Mouse (Mus musculus): ENCODE measurements around the gene Gm20517. TPM values are rescaled to one million over a fixed set of nuclear protein-coding genes. Genes with fewer than 3 reads are reported as not detected.

Gene Gm20517
- total and polyA plus RNA-seq, 2 experiments from 2014 or later = 1.4 TPM; not detected in 1

GRCm38 (mm10) chr17:47701793-47702192 lies 90.4 kb downstream of the Gm20517 start:
- 79% methylated on average over 9 of the region's 9 CpGs for WGBS
- Histone ChIP-seq H3K27ac (ENCODE audit: low read depth) (no peak overlapping the region), H3K4me3 (ENCODE audit: low read depth, low read length) (no peak overlapping the region), H3K27me3 (ENCODE audit: control insufficient read depth, insufficient read depth, low read length) (no peaks in the 10 kb centered on the region), H3K9ac (replicated peaks; ENCODE audit: low read depth, low read length) (no peak overlapping the region), H3K9me3 (replicated peaks; ENCODE audit: control insufficient read depth, low read length) (no peaks in the 10 kb centered on the region), H3K4me1 (ENCODE audit: control insufficient read depth, insufficient read depth) (no peaks in the 10 kb centered on the region), H3K36me3 (replicated peaks; ENCODE audit: control insufficient read depth, insufficient read depth, low read length) (peaks cover 23% of the 10 kb centered on the region; the same call in 1 of the 2 replicates), H3K4me2 (ENCODE audit: low read depth, low read length) (no peak overlapping the region)
- ATAC-seq (ENCODE audit: insufficient read depth, low read depth) (no peak), DNase-seq (ENCODE audit: low spot score) (no peak)
- no peak for TF ChIP-seq EP300 (IDR thresholded peaks at IDR 0.05; ENCODE audit: low read depth)
- TF ChIP-seq CTCF (IDR thresholded peaks at IDR 0.05; ENCODE audit: low read depth) = no peak

- Histone ChIP-seq H3K4me3 (ENCODE audit: low read depth, low read length) (no peak overlapping the region), H3K4me2 (ENCODE audit: low read depth, low read length) (no peak overlapping the region), H3K27me3 (ENCODE audit: control insufficient read depth, insufficient read depth, low read length) (no peaks in the 10 kb centered on the region), H3K4me1 (ENCODE audit: control insufficient read depth, insufficient read depth) (no peaks in the 10 kb centered on the region), H3K9me3 (replicated peaks; ENCODE audit: control insufficient read depth, low read length) (no peaks in the 10 kb centered on the region), H3K9ac (replicated peaks; ENCODE audit: low read depth, low read length) (no peak overlapping the region), H3K27ac (ENCODE audit: low read depth) (no peak overlapping the region), H3K36me3 (replicated peaks; ENCODE audit: control insufficient read depth, insufficient read depth, low read length) (peaks cover 23% of the 10 kb centered on the region; the same call in 1 of the 2 replicates)
- DNase-seq (ENCODE audit: low spot score) = no peak
- TF ChIP-seq CTCF (IDR thresholded peaks at IDR 0.05; ENCODE audit: low read depth) = no peak
- no peak for TF ChIP-seq EP300 (IDR thresholded peaks at IDR 0.05; ENCODE audit: low read depth)
- WGBS = 51% methylated on average over 28 of the region's 28 CpGs
- no peak for ATAC-seq (ENCODE audit: insufficient read depth, low read depth)
Measured at GRCm38 (mm10) chr17:47702548-47703345, 91.4 kb downstream of the Gm20517 start.

- Histone ChIP-seq H3K9ac (replicated peaks; ENCODE audit: low read depth, low read length) (no peak overlapping the region), H3K4me3 (ENCODE audit: low read depth, low read length) (no peak overlapping the region), H3K27ac (ENCODE audit: low read depth) (no peak overlapping the region), H3K4me2 (ENCODE audit: low read depth, low read length) (no peak overlapping the region), H3K9me3 (replicated peaks; ENCODE audit: control insufficient read depth, low read length) (no peaks in the 10 kb centered on the region), H3K36me3 (replicated peaks; ENCODE audit: control insufficient read depth, insufficient read depth, low read length) (peaks cover 20% of the 10 kb centered on the region; the same call in 1 of the 2 replicates), H3K27me3 (ENCODE audit: control insufficient read depth, insufficient read depth, low read length) (no peaks in the 10 kb centered on the region), H3K4me1 (ENCODE audit: control insufficient read depth, insufficient read depth) (no peaks in the 10 kb centered on the region)
- 31% methylated on average over 20 of the region's 20 CpGs for WGBS
- ATAC-seq (ENCODE audit: insufficient read depth, low read depth) (no peak), DNase-seq (ENCODE audit: low spot score) (no peak)
- TF ChIP-seq EP300 (IDR thresholded peaks at IDR 0.05; ENCODE audit: low read depth) (no peak), CTCF (IDR thresholded peaks at IDR 0.05; ENCODE audit: low read depth) (no peak)
Measured at GRCm38 (mm10) chr17:47703556-47703955, 92.2 kb downstream of the Gm20517 start.

- WGBS = 78% methylated on average over 4 of the region's 4 CpGs
- no peak overlapping the region for H3K4me3 ChIP-seq (ENCODE audit: low read depth, low read length)
- ATAC-seq (ENCODE audit: insufficient read depth, low read depth) (no peak), DNase-seq (ENCODE audit: low spot score) (no peak)
- no peaks in the 10 kb centered on the region for H3K27me3 ChIP-seq (ENCODE audit: control insufficient read depth, insufficient read depth, low read length)
- no peak overlapping the region for H3K4me2 ChIP-seq (ENCODE audit: low read depth, low read length)
- no peaks in the 10 kb centered on the region for H3K9me3 ChIP-seq (replicated peaks; ENCODE audit: control insufficient read depth, low read length)
- no peaks in the 10 kb centered on the region for H3K4me1 ChIP-seq (ENCODE audit: control insufficient read depth, insufficient read depth)
- peaks cover 19% of the 10 kb centered on the region; the same call in 1 of the 2 replicates for H3K36me3 ChIP-seq (replicated peaks; ENCODE audit: control insufficient read depth, insufficient read depth, low read length)
- TF ChIP-seq EP300 (IDR thresholded peaks at IDR 0.05; ENCODE audit: low read depth) = no peak
- TF ChIP-seq CTCF (IDR thresholded peaks at IDR 0.05; ENCODE audit: low read depth) = no peak
- no peak overlapping the region for H3K9ac ChIP-seq (replicated peaks; ENCODE audit: low read depth, low read length)
- H3K27ac ChIP-seq (ENCODE audit: low read depth) = no peak overlapping the region
Measured at GRCm38 (mm10) chr17:47704692-47705091, 93.3 kb downstream of the Gm20517 start.

GRCm38 (mm10) chr17:47706196-47706595 lies 94.8 kb downstream of the Gm20517 start:
- peaks cover 19% of the 10 kb centered on the region; the same call in 1 of the 2 replicates for H3K36me3 ChIP-seq (replicated peaks; ENCODE audit: control insufficient read depth, insufficient read depth, low read length)
- H3K4me3 ChIP-seq (ENCODE audit: low read depth, low read length) = no peak overlapping the region
- ATAC-seq (ENCODE audit: insufficient read depth, low read depth) (0 out of 2 replicates have a peak, but pooled peaks have one; percentile 15), DNase-seq (ENCODE audit: low spot score) (peak; percentile 27)
- H3K4me1 ChIP-seq (ENCODE audit: control insufficient read depth, insufficient read depth) = no peaks in the 10 kb centered on the region
- H3K27me3 ChIP-seq (ENCODE audit: control insufficient read depth, insufficient read depth, low read length) = no peaks in the 10 kb centered on the region
- H3K9ac ChIP-seq (replicated peaks; ENCODE audit: low read depth, low read length) = no peak overlapping the region
- H3K27ac ChIP-seq (ENCODE audit: low read depth) = no peak overlapping the region
- H3K4me2 ChIP-seq (ENCODE audit: low read depth, low read length) = no peak overlapping the region
- TF ChIP-seq CTCF (IDR thresholded peaks at IDR 0.05; ENCODE audit: low read depth) (no peak), EP300 (IDR thresholded peaks at IDR 0.05; ENCODE audit: low read depth) (no peak)
- WGBS = 60% methylated on average over 1 of the region's 1 CpGs
- H3K9me3 ChIP-seq (replicated peaks; ENCODE audit: control insufficient read depth, low read length) = no peaks in the 10 kb centered on the region
